In genomic region chr5:25528851-25529528, GRCm38 (mm10) we compare ENCODE assay signal across 9 mouse cellular contexts. TPM values are rescaled to one million over a fixed set of nuclear protein-coding genes. Genes with fewer than 3 reads are reported as not detected.
DNase-seq lines count a peak whose midpoint lies in the region; ATAC-seq lines count a peak whose summit lies in the region.
"Had no signal": no experiment of that assay in that cellular context is flagged by ENCODE, and none has a peak within 500 bp of the region (broad histone marks: within the 10 kb centered on the region; RNA-seq: fewer than 3 reads in every experiment).

No protein-coding gene starts in this region.

- 11% methylated on average over 22 of the region's 22 CpGs for WGBS in hindbrain, embryonic 16.5 days
- 11% methylated on average over 22 of the region's 22 CpGs for WGBS in midbrain, embryonic 12.5 days

- peak; percentile 57 for DNase-seq in cerebellum, adult 11-12 months
- peak; percentile 28 for DNase-seq in retina, embryonic 14.5 days (ENCODE audit: low spot score)
- no peak for DNase-seq in retina, postnatal 1 day
- DNase-seq in gastrocnemius, adult 18-20 months (ENCODE audit: low spot score) = no peak
- no peak for DNase-seq in left cerebral cortex, postnatal 4 days

- H3K9ac ChIP-seq in hindbrain, embryonic 16.5 days (ENCODE audit: low read depth, low read length) = peak overlapping the region; percentile 64
- peak overlapping the region; percentile 54 for H3K9ac ChIP-seq in midbrain, embryonic 12.5 days (replicated peaks)

- no peaks in the 10 kb centered on the region for H3K36me3 ChIP-seq in hindbrain, embryonic 16.5 days (ENCODE audit: control insufficient read depth, insufficient read depth, low read length)
- no peaks in the 10 kb centered on the region for H3K36me3 ChIP-seq in midbrain, embryonic 12.5 days

- peak overlapping the region; percentile 82 for H3K4me2 ChIP-seq in hindbrain, embryonic 16.5 days (ENCODE audit: low read length)
- peak overlapping the region; percentile 60 for H3K4me2 ChIP-seq in midbrain, embryonic 12.5 days (replicated peaks)

- H3K9me3 ChIP-seq in hindbrain, embryonic 16.5 days (ENCODE audit: control insufficient read depth, low read length) = no peaks in the 10 kb centered on the region
- H3K9me3 ChIP-seq in midbrain, embryonic 12.5 days = no peaks in the 10 kb centered on the region

- H3K27me3 ChIP-seq in hindbrain, embryonic 16.5 days (replicated peaks; ENCODE audit: control insufficient read depth, insufficient read depth, low read length) = no peaks in the 10 kb centered on the region
- H3K27me3 ChIP-seq in midbrain, embryonic 12.5 days = no peaks in the 10 kb centered on the region

- peak overlapping the region; percentile 97 for H3K27ac ChIP-seq in hindbrain, embryonic 16.5 days (ENCODE audit: low read depth, low read length)
- H3K27ac ChIP-seq in midbrain, embryonic 12.5 days (replicated peaks) = peak overlapping the region; percentile 71

- H3K4me3 ChIP-seq in hindbrain, embryonic 16.5 days (ENCODE audit: low read length) = peak overlapping the region; percentile 80
- peak overlapping the region; percentile 71 for H3K4me3 ChIP-seq in midbrain, embryonic 12.5 days

- peaks cover 5% of the 10 kb centered on the region for H3K4me1 ChIP-seq in hindbrain, embryonic 16.5 days (ENCODE audit: control insufficient read depth, insufficient read depth, low read depth, low read length)
- peaks cover 12% of the 10 kb centered on the region for H3K4me1 ChIP-seq in midbrain, embryonic 12.5 days

- no peak for ATAC-seq in cerebellum, adult (ENCODE audit: insufficient number of reproducible peaks, low FRiP score, low TSS enrichment)
- ATAC-seq in hindbrain, embryonic 16.5 days = peak; percentile 57
- ATAC-seq in midbrain, embryonic 12.5 days (ENCODE audit: low FRiP score, low read depth) = no peak

- intact Hi-C loops in left cerebral cortex, postnatal 4 days (cut with DNase I) = no loop called here

RNA-seq across cellular contexts. Expression of gene Cct8l1, which starts 13.1 kb away (rescaled TPM):
- polyA plus RNA-seq in hindbrain, embryonic 16.5 days (2015; fragmentation: Nextera tagmentation; extraction: Ambion mirVana) = 0.10 and 0.22 TPM in 2 replicates
- polyA plus RNA-seq in midbrain, embryonic 12.5 days (2016; fragmentation: Nextera tagmentation; extraction: Ambion mirVana) = not detected in 2 replicates
- under 1 TPM in 1 of 2 experiments, not detected in 1; 0.16 TPM for total RNA-seq in gastrocnemius, adult 18-20 months (2021)
- total RNA-seq in left cerebral cortex, postnatal 4 days (2021) = not detected
- total RNA-seq: hematopoietic stem cell, adult 5-6 weeks had no signal

RNA-seq across cellular contexts. Expression of gene Kmt2c, which starts 30.4 kb away (rescaled TPM):
- polyA plus RNA-seq in hindbrain, embryonic 16.5 days (2015; fragmentation: Nextera tagmentation; extraction: Ambion mirVana) = 12.1 and 13.1 TPM in 2 replicates
- 25.4 and 29.2 TPM in 2 replicates for polyA plus RNA-seq in midbrain, embryonic 12.5 days (2016; fragmentation: Nextera tagmentation; extraction: Ambion mirVana)
- total RNA-seq in gastrocnemius, adult 18-20 months (2021) = 10 to 100 TPM; 31.0 to 37.1 TPM
- 100 to 1,000 TPM in 1 of 2 experiments, 10 to 100 TPM in 1; 89.2 to 101 TPM for total RNA-seq in left cerebral cortex, postnatal 4 days (2021)

Comparison
In these comparisons a context has a peak if more than half of its experiments do, and no peak if none do; other contexts are left out.
1. DNase-seq: peak in cerebellum, adult 11-12 months (single experiment) and retina, embryonic 14.5 days (single experiment); none in retina, postnatal 1 day (single experiment), gastrocnemius, adult 18-20 months (single experiment) and left cerebral cortex, postnatal 4 days (single experiment).